Mouse (Mus musculus) intestine, embryonic 16.5 days (tissue): ENCODE results near the gene Gprc5a. TPM values are rescaled to one million over a fixed set of nuclear protein-coding genes. Genes with fewer than 3 reads are reported as not detected.

ENCODE experiments used
- ATAC-seq: fragments of 200-750 bp; cut with Nextera tagmentation; 2 replicates; pipeline ENCODE4 v1.8.0; 2017; ENCODE audit warnings: moderate TSS enrichment, moderate library complexity
- H3K27ac ChIP-seq: fragments of 300-500 bp; sonication (generic); 2 replicates; pipeline ENCODE4 v1.5.1; 2014; ENCODE audit warnings: mild to moderate bottlenecking, low read length
- H3K27me3 ChIP-seq: fragments of 300-500 bp; sonication (generic); replicated peaks from 2 replicates; pipeline ENCODE4 v1.6.1; 2014; ENCODE audit warnings: low read length, control low read depth, mixed read lengths; ENCODE audit not compliant: control insufficient read depth, insufficient read depth
- H3K36me3 ChIP-seq: fragments of 300-500 bp; sonication (generic); 2 replicates; pipeline ENCODE4 v1.6.1; 2014; ENCODE audit warnings: low read length, control low read depth; ENCODE audit not compliant: control insufficient read depth, insufficient read depth
- H3K4me1 ChIP-seq: fragments of 300-500 bp; sonication (generic); 2 replicates; pipeline ENCODE4 v1.6.1; 2014; ENCODE audit warnings: low read length, control low read depth, mixed read lengths; ENCODE audit not compliant: control insufficient read depth, insufficient read depth
- H3K4me2 ChIP-seq: fragments of 300-500 bp; sonication (generic); 2 replicates; pipeline ENCODE4 v1.6.1; 2014; ENCODE audit warnings: low read depth, low read length, control low read depth
- H3K4me3 ChIP-seq: fragments of 300-500 bp; sonication (generic); 2 replicates; pipeline ENCODE4 v1.5.1; 2014; ENCODE audit warnings: mild to moderate bottlenecking, low read length
- H3K9ac ChIP-seq: fragments of 300-500 bp; sonication (generic); 2 replicates; pipeline ENCODE4 v1.6.1; 2014; ENCODE audit warnings: low read depth, low read length
- H3K9me3 ChIP-seq: fragments of 300-500 bp; sonication (generic); 2 replicates; pipeline ENCODE4 v1.6.1; 2016; ENCODE audit warnings: low read length, control low read depth; ENCODE audit not compliant: control insufficient read depth
- WGBS: fragments of 180-500 bp; shearing (Covaris S2); extraction: QIAGEN DNeasy Blood & Tissue Kit; methylation state at CpG from one replicate; pipeline ENCODE4 v1.1.7; 2014; 5-methylcytosine and 5-hydroxymethylcytosine counted together
- polyA plus RNA-seq: library from polyadenylated mRNA; unstranded; fragments of >200 nt; fragmentation: Nextera tagmentation; extraction: Ambion mirVana; gene quantifications from 2 replicates; pipeline ENCODE4 v1.2.1, GENCODE M21; 2015

The Gprc5a gene
- polyA plus RNA-seq: 8.3 and 10.8 TPM in 2 replicates

DNA sequence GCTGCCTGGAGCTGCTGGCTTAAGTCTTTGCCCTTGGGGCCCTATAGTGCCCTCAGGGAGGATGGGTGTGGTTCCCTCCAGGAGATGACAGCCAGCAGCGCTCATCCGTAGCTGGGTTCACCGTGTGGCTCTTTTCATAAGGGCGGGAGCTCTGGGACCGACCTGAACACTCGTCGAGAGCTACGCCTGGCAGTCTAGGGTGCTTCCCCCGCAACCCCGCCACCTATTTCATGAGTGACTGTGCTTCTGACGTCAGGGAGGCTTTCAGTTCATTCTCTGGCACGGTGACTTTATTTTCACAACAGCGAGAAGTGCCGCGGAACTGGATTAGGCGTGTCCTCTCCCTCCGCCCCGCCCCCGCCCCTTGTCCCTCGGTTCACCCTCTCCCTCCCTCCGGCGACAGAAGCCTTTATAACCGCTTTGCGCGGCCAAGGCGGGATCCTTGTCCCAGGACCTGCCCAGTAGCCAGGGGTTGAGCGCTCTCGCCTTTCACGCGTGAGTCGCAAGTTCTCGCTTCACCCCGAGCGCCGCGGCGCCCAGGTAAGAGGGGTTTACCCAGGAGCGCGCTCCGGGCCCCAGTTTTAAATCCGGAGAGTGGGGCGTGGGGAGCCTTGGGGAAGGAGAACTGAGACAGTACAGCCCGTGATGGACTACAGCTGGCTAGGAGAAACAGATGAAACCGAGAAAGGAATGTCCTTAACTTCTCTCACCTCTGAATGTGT is at the start of gene Gprc5a:
TSS of gene Gprc5a (plus strand) at position 416 of the 722 bp plus-strand sequence.
- H3K4me2 ChIP-seq: peak within 1 kb of the TSS; percentile 89
- peak within 1 kb of the TSS; percentile 61 for H3K4me3 ChIP-seq
- peak within 1 kb of the TSS; percentile 72 for H3K9ac ChIP-seq
- H3K27ac ChIP-seq: peak within 1 kb of the TSS; percentile 47; the same call in 1 of the 2 replicates
- H3K27me3 ChIP-seq: no peaks in the 10 kb centered on the region
- WGBS: under 1% methylated on average over 44 of the region's 44 CpGs
- peak; percentile 93 for ATAC-seq
- H3K36me3 ChIP-seq: no peaks in the 10 kb centered on the region
- peaks cover 12% of the 10 kb centered on the region for H3K4me1 ChIP-seq
- H3K9me3 ChIP-seq: no peaks in the 10 kb centered on the region

DNA sequence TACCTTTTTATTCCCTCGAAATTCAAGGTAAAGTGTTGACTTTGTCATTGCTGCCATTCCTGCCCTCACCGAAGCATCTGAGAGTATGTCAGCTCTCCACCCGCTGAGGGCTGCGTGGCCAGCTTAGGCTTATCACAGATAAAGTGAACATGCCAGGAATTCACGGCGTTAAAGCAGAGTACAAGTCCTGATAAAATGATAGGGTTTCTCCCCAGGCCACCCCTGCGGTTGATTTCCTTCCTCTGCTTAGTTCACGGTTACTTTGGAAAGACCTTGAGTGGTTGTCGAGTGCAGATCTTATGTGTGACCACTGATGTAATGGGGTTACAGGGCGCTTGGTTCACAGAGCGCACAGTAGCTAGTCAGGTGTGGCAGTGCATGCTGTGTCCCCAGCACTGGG is 48.2 kb upstream of the Gprc5a start:
- no peak overlapping the region for H3K27ac ChIP-seq
- H3K4me3 ChIP-seq: no peak overlapping the region
- H3K9me3 ChIP-seq: no peaks in the 10 kb centered on the region
- no peak for ATAC-seq
- peaks cover 3% of the 10 kb centered on the region for H3K4me1 ChIP-seq
- no peak overlapping the region for H3K9ac ChIP-seq
- H3K4me2 ChIP-seq: no peak overlapping the region
- H3K36me3 ChIP-seq: peaks cover 42% of the 10 kb centered on the region
- 86% methylated on average over 11 of the region's 11 CpGs for WGBS
- H3K27me3 ChIP-seq: no peaks in the 10 kb centered on the region

DNA sequence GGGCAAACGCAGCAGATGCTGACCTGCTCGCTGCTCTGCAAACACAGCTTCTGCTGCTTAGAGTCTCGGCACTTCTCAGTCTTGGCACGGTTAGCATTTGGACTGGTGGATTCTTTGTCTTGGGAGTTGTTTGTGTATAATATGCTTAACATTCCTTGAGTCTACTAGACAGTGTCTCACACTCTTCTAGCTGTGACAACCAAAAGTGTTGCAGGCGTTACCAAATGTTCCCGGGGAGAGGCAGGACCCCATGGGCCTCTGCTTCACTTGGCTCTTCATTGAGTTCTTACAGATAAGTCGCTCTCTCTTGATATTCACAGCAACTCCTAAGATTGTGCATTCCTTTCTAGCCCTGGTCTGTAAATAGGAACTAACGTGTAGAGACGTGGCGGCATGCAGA is 45.9 kb upstream of the Gprc5a start:
- Histone ChIP-seq H3K4me3 (no peak overlapping the region), H3K27ac (no peak overlapping the region), H3K9me3 (no peaks in the 10 kb centered on the region), H3K4me1 (no peaks in the 10 kb centered on the region), H3K4me2 (no peak overlapping the region), H3K9ac (no peak overlapping the region), H3K27me3 (no peaks in the 10 kb centered on the region), H3K36me3 (peaks cover 47% of the 10 kb centered on the region)
- no peak for ATAC-seq
- WGBS: 82% methylated on average over 10 of the region's 10 CpGs

DNA sequence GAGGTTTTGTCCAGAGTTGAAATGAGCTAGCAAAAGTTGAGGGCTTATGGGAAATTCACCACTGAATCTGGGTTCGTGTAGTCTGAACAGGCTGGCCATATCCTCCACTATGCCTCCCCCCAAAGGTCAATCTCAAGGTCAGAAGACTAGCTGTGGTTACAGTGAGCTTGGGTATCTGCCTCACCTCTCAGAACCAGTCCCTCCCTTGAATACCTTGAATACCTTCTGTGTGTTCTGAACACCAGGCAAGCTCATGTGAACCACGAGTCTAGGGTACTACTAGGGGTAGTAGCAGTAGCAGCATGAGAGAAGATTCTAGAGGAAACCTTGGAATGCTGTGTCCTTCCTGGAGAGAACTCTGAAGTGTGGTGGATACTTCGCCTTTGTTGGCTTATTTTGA is 43.8 kb upstream of the Gprc5a start:
- H3K27me3 ChIP-seq: no peaks in the 10 kb centered on the region
- H3K36me3 ChIP-seq: peaks cover 34% of the 10 kb centered on the region
- peaks cover 3% of the 10 kb centered on the region for H3K4me1 ChIP-seq
- no peak for ATAC-seq
- no peak overlapping the region for H3K4me3 ChIP-seq
- 88% methylated on average over 3 of the region's 3 CpGs for WGBS
- H3K9ac ChIP-seq: no peak overlapping the region
- no peak overlapping the region for H3K4me2 ChIP-seq
- no peaks in the 10 kb centered on the region for H3K9me3 ChIP-seq
- H3K27ac ChIP-seq: no peak overlapping the region

DNA sequence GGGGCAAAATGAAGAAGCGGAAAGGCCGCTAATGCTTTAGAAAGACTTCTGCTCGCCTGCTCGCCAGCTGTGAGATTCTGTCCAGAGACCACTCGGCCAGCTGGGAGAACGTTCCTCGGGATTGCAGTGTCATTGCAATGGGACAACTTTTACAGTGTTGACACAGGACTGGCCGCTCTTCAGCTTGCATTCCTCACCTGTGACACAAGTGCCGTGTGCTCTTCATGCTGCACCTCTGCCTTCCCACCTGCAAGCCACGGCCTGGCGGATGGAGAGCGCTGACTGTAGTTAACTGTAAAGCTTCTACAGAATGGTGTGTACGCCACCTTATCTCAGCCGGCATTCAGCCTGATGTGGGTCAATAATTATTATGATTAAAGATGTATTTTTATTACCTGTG is 42.1 kb upstream of the Gprc5a start:
- H3K27ac ChIP-seq: no peak overlapping the region
- H3K36me3 ChIP-seq: peaks cover 20% of the 10 kb centered on the region
- no peak overlapping the region for H3K4me3 ChIP-seq
- H3K9ac ChIP-seq: no peak overlapping the region
- peaks cover 3% of the 10 kb centered on the region for H3K4me1 ChIP-seq
- no peak overlapping the region for H3K4me2 ChIP-seq
- WGBS: 75% methylated on average over 14 of the region's 14 CpGs
- no peaks in the 10 kb centered on the region for H3K9me3 ChIP-seq
- no peak; the same call in 1 of the 2 replicates for ATAC-seq
- no peaks in the 10 kb centered on the region for H3K27me3 ChIP-seq

DNA sequence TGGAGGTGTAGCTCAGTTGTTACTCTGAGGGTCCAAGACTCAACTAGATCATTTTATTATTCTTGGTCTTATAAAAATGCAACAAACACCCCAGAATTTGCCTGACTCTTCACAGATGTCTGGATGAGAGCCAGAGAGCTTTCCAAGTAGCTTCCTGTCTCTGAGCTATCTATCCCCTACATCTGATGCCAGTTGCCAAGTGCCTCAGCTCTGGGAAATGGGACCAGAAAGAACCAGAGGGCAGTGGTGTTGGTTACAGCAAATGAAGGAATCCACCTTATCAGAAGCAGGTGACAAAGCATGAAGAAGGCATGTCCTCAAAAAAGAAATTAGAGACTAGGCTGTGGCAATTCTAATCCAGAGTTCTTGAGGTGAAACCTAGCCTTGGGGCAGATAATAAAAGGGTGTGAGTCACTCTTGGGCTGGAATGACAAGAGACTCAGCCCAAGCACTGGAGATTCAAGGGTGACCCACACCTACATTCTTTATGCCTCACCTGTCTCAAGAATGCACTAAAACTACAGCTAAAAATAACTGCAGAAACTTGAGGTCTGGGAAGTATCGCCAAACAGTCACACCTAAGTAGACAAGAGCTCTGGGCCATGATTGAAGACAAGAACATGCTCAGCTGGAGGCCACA is 40.5 kb upstream of the Gprc5a start:
- H3K4me1 ChIP-seq: peaks cover 8% of the 10 kb centered on the region
- no peaks in the 10 kb centered on the region for H3K9me3 ChIP-seq
- H3K4me3 ChIP-seq: no peak overlapping the region
- H3K36me3 ChIP-seq: peaks cover 14% of the 10 kb centered on the region
- ATAC-seq: peak; percentile 54
- H3K4me2 ChIP-seq: no peak overlapping the region
- no peaks in the 10 kb centered on the region for H3K27me3 ChIP-seq
- WGBS: 50% methylated on average over 1 of the region's 1 CpGs
- peak overlapping the region; percentile 49 for H3K27ac ChIP-seq
- no peak overlapping the region for H3K9ac ChIP-seq

DNA sequence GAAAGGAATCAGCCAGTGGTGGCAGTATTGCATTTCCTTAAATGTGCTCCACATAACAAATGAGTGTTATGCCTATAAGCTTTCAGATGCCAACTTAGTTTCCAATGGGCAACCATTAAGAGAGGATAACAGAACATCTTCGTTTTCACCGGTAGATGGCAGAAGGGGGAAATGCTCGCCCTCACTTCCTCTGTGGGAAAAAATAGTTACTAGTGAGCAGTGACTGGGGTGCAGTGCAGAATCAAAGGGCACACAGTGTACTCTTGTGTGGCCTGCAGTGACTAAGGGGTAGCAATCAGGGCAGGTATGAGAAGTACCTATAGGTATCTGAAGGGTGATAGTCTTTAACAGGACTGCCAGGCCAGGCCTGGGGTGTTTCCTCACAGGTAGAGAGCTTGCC is 39.2 kb upstream of the Gprc5a start:
- 19% methylated on average over 3 of the region's 3 CpGs for WGBS
- peaks cover 13% of the 10 kb centered on the region for H3K36me3 ChIP-seq
- H3K9ac ChIP-seq: no peak overlapping the region
- H3K27ac ChIP-seq: peak overlapping the region; percentile 62
- no peak overlapping the region for H3K4me2 ChIP-seq
- no peaks in the 10 kb centered on the region for H3K27me3 ChIP-seq
- H3K4me3 ChIP-seq: no peak overlapping the region
- no peaks in the 10 kb centered on the region for H3K9me3 ChIP-seq
- ATAC-seq: peak; percentile 63
- H3K4me1 ChIP-seq: peaks cover 8% of the 10 kb centered on the region

DNA sequence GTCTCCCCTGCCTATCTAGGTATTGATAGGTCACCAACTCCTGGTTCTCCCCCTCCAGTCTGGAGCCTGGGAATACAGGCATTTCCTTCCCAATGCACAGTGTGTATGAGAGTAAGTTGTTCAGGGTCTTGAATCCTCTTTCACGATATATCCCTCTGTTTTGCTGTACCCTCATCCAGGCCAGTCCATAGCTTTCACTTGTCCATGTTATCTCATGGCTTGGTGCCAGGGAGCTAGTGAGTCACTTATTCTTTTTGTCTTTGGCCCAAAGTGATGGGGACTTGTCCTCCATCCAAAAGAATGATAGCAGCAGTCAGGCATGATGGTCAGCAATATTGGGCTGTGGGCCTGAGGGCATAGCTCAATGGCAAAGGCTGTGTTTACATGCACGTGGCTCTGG is 38.7 kb upstream of the Gprc5a start:
- ATAC-seq: no peak; the same call in 1 of the 2 replicates
- Histone ChIP-seq H3K4me2 (no peak overlapping the region), H3K36me3 (peaks cover 8% of the 10 kb centered on the region), H3K27me3 (no peaks in the 10 kb centered on the region), H3K9me3 (no peaks in the 10 kb centered on the region), H3K27ac (peak overlapping the region; percentile 62), H3K4me3 (no peak overlapping the region), H3K9ac (no peak overlapping the region), H3K4me1 (peaks cover 8% of the 10 kb centered on the region)
- 77% methylated on average over 2 of the region's 2 CpGs for WGBS

DNA sequence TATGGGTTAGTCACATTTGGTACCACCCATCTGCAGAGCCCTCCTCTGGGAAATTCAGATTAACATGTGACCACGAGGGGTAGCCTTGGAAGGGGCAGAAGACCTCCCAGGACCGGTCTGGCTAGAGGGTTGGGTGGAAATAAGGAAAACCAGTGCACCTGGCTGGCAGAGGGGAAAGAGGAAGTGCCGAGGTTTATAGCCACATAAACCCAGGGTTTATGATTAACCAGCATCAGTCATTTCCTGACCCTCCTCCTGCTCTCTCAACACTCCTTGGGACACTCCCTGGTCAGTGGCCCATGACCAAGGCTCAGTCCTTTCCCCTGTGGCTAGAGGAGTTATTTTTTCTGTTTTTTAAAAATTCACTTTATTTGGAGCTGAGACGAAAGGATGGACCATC is 36.2 kb upstream of the Gprc5a start:
- Histone ChIP-seq H3K4me3 (no peak overlapping the region), H3K27ac (peak overlapping the region; percentile 33; the same call in 1 of the 2 replicates), H3K27me3 (no peaks in the 10 kb centered on the region), H3K36me3 (no peaks in the 10 kb centered on the region), H3K4me1 (peaks cover 8% of the 10 kb centered on the region), H3K9ac (no peak overlapping the region), H3K9me3 (no peaks in the 10 kb centered on the region), H3K4me2 (no peak overlapping the region)
- ATAC-seq: peak; percentile 88
- 42% methylated on average over 4 of the region's 4 CpGs for WGBS
